Mouse (Mus musculus) intestine, embryonic 15.5 days (tissue): Measurements from ENCODE around the gene Aida. TPM values are rescaled to one million over a fixed set of nuclear protein-coding genes. Genes with fewer than 3 reads are reported as not detected.

ENCODE experiments used
- ATAC-seq: fragments of 200-750 bp; cut with Nextera tagmentation; 2 replicates; pipeline ENCODE4 v1.8.0; 2017; ENCODE audit warnings: moderate TSS enrichment, moderate library complexity
- H3K27ac ChIP-seq: fragments of 300-500 bp; sonication (generic); 2 replicates; pipeline ENCODE4 v1.5.1; 2015; ENCODE audit warnings: mild to moderate bottlenecking, inconsistent platforms
- H3K27me3 ChIP-seq: fragments of 300-500 bp; sonication (generic); replicated peaks from 2 replicates; pipeline ENCODE4 v1.6.1; 2015; ENCODE audit warnings: inconsistent platforms
- H3K36me3 ChIP-seq: fragments of 300-500 bp; sonication (generic); 2 replicates; pipeline ENCODE4 v1.6.1; 2015; ENCODE audit warnings: inconsistent platforms
- H3K4me1 ChIP-seq: fragments of 300-500 bp; sonication (generic); replicated peaks from 2 replicates; pipeline ENCODE4 v1.6.1; 2015; ENCODE audit warnings: inconsistent platforms
- H3K4me2 ChIP-seq: fragments of 300-500 bp; sonication (generic); replicated peaks from 2 replicates; pipeline ENCODE4 v1.6.1; 2015; ENCODE audit warnings: mild to moderate bottlenecking, inconsistent platforms
- H3K4me3 ChIP-seq: fragments of 300-500 bp; sonication (generic); replicated peaks from 2 replicates; pipeline ENCODE4 v1.5.1; 2015; ENCODE audit warnings: inconsistent platforms
- H3K9ac ChIP-seq: fragments of 300-500 bp; sonication (generic); 2 replicates; pipeline ENCODE4 v1.6.1; 2015; ENCODE audit warnings: inconsistent platforms
- H3K9me3 ChIP-seq: fragments of 300-500 bp; sonication (generic); 2 replicates; pipeline ENCODE4 v1.6.1; 2016; ENCODE audit warnings: inconsistent platforms
- WGBS: fragments of 180-500 bp; shearing (Covaris S2); methylation state at CpG from one replicate; pipeline ENCODE4 v1.1.7; 2015; 5-methylcytosine and 5-hydroxymethylcytosine counted together
- polyA plus RNA-seq: library from polyadenylated mRNA; unstranded; fragments of >200 nt; fragmentation: Nextera tagmentation; extraction: Ambion mirVana; gene quantifications from 2 replicates; pipeline ENCODE4 v1.2.1, GENCODE M21; 2015

The Aida gene
- 33.5 and 42.4 TPM in 2 replicates for polyA plus RNA-seq

- Histone ChIP-seq H3K36me3 (peaks cover 3% of the 10 kb centered on the region; the same call in 1 of the 2 replicates), H3K4me2 (peak within 1 kb of the TSS; percentile 57), H3K27ac (peak within 1 kb of the TSS; percentile 52), H3K4me1 (no peaks in the 10 kb centered on the region), H3K4me3 (peak within 1 kb of the TSS; percentile 50), H3K9ac (peak within 1 kb of the TSS; percentile 50), H3K27me3 (no peaks in the 10 kb centered on the region), H3K9me3 (no peaks in the 10 kb centered on the region)
- peak; percentile 17 for ATAC-seq
- WGBS: under 1% methylated on average over 26 of the region's 26 CpGs
Measured at GRCm38 (mm10) chr1:183296465-183296864, at the start of gene Aida. Gene Aida, plus strand, starts transcription at chr1:183296590.

DNA sequence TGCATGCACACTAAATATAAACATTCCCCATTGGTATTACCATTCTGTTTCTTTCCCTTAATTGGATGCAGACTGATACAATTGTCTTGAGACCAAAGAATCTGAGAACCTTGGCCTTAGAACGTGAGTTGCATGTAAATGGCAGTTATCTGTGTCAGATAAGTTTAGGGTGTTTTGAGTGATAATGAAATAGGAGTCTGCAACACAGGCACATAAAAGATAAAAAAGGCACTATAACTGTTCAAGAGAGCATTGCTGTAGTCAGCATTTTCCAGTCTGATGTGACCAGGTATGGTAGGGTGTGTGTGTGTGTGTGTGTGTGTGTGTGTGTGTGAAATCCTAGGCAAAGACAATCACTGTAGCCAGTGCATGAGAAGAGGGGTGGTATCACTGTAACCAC lies 48.2 kb upstream of the Aida start:
- Histone ChIP-seq H3K27me3 (no peaks in the 10 kb centered on the region), H3K27ac (no peak overlapping the region), H3K4me2 (no peak overlapping the region), H3K4me1 (no peaks in the 10 kb centered on the region), H3K36me3 (0 out of 2 replicates have a peak, but pooled peaks cover 2% of the 10 kb centered on the region), H3K9me3 (no peaks in the 10 kb centered on the region), H3K9ac (no peak overlapping the region), H3K4me3 (no peak overlapping the region)
- ATAC-seq: no peak
- WGBS: 30% methylated on average over 1 of the region's 1 CpGs

DNA sequence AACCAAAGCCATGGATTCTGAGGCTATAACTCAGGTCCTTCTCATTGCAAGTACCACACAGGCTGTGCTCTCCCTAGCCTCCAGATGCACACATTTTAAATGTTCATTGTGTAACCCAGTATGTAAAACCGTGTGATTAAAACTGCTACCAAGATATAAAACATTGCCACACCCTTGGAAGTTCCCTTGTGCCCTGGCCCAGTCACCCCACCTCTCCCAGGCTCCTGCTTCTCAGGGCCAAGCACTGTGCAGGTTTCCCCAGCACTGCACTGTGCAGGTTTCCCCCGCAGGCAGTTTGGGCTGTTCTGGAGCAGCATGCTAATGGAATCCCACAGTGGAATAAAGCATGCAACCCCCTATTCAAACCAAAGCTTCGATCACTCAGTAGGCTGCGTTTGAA lies 45.8 kb upstream of the Aida start:
- H3K27me3 ChIP-seq: no peaks in the 10 kb centered on the region
- no peak for ATAC-seq
- WGBS: 73% methylated on average over 4 of the region's 4 CpGs
- no peak overlapping the region for H3K9ac ChIP-seq
- no peaks in the 10 kb centered on the region for H3K9me3 ChIP-seq
- no peak overlapping the region for H3K27ac ChIP-seq
- no peaks in the 10 kb centered on the region for H3K4me1 ChIP-seq
- H3K36me3 ChIP-seq: no peaks in the 10 kb centered on the region
- no peak overlapping the region for H3K4me2 ChIP-seq
- H3K4me3 ChIP-seq: no peak overlapping the region

DNA sequence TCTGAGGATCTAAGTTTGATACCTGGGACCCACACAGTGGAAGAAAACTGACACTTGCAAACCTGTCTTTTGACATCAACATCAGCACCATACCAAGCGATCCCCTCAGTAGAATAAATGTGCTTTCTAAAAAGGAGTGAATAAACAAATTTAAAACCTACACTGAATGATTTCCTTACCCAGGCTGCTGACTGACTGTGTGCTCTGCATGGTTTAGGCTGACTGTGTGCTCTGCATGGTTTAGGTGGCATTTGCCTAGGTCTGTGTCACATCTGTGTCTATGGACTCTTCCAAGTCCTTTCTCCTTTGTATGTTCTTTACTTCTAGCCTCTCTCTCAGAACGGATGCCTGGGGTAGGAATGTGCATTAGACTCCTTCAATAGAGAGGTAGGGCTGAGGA lies 44.6 kb upstream of the Aida start:
- no peaks in the 10 kb centered on the region for H3K4me1 ChIP-seq
- no peak overlapping the region for H3K27ac ChIP-seq
- ATAC-seq: no peak
- no peak overlapping the region for H3K4me3 ChIP-seq
- H3K9me3 ChIP-seq: no peaks in the 10 kb centered on the region
- WGBS: 74% methylated on average over 2 of the region's 2 CpGs
- H3K27me3 ChIP-seq: no peaks in the 10 kb centered on the region
- no peak overlapping the region for H3K9ac ChIP-seq
- no peak overlapping the region for H3K4me2 ChIP-seq
- H3K36me3 ChIP-seq: no peaks in the 10 kb centered on the region

DNA sequence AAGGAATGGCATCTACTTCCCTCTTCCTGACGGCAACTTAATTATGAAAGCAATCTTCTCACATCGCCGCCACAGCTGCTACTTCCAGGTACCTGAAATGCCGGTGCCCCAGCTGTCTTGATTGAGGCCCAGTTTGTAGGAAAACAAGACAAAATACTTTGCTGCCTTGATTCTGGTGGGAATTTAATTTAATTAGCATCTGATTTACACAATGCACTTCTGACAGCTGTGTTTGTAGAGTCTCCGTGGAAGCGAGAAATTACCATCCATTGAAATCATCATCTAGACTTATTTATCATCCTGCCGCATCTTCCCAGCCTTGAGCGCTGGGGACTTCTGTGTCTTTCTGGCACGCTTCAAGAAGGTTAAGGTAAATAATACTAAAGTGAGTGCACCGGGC lies 43.8 kb upstream of the Aida start:
- ATAC-seq: no peak
- 49% methylated on average over 10 of the region's 10 CpGs for WGBS
- Histone ChIP-seq H3K4me3 (no peak overlapping the region), H3K9ac (no peak overlapping the region), H3K36me3 (no peaks in the 10 kb centered on the region), H3K27ac (no peak overlapping the region), H3K4me2 (no peak overlapping the region), H3K4me1 (no peaks in the 10 kb centered on the region), H3K9me3 (no peaks in the 10 kb centered on the region), H3K27me3 (no peaks in the 10 kb centered on the region)

DNA sequence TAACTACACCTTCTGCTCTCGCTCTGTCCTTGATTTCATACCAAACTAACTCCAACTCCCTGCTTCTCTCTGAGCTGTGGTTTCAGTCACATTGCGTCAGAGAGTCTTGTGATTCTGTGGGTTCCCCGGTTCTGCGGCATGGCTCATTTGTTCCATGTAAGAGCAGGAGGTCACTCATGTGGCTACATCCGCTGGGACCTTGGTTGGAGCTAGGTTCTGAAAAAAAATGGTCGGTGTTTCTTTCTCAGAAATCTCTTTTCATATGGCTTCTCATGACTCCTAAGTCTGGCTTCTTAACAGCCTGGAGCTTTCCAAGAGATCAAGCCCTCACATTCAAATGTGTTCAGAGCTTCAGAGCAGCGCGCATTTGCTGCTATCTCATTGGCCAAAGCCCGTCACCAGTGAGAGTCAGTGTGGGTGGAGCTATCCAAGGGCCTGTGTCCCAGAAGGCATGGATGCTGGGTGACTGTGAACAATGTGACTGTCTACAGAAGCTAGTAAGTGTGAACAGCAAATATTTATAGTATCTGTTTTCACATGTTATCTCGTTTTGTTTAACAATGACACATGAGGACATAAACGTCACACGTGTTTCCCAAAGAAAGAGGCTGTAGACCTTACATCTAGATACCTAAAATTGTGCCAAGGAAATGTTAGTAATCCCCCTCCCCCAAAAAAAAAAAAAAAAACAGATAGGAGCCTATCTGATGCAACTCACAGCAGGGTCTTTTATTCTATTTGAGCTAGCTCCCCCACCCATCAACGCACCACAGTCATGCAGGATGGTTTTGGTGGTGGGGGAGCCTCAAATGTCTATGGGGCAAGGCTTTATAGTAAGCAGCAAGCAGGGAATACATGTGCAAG lies 32.0 kb upstream of the Aida start:
- H3K4me2 ChIP-seq: no peak overlapping the region
- no peaks in the 10 kb centered on the region for H3K9me3 ChIP-seq
- no peaks in the 10 kb centered on the region for H3K4me1 ChIP-seq
- no peaks in the 10 kb centered on the region for H3K27me3 ChIP-seq
- H3K27ac ChIP-seq: no peak overlapping the region
- 71% methylated on average over 13 of the region's 13 CpGs for WGBS
- no peak overlapping the region for H3K4me3 ChIP-seq
- 0 out of 2 replicates have a peak, but pooled peaks have one; percentile 49 for ATAC-seq
- H3K36me3 ChIP-seq: no peaks in the 10 kb centered on the region
- no peak overlapping the region for H3K9ac ChIP-seq

DNA sequence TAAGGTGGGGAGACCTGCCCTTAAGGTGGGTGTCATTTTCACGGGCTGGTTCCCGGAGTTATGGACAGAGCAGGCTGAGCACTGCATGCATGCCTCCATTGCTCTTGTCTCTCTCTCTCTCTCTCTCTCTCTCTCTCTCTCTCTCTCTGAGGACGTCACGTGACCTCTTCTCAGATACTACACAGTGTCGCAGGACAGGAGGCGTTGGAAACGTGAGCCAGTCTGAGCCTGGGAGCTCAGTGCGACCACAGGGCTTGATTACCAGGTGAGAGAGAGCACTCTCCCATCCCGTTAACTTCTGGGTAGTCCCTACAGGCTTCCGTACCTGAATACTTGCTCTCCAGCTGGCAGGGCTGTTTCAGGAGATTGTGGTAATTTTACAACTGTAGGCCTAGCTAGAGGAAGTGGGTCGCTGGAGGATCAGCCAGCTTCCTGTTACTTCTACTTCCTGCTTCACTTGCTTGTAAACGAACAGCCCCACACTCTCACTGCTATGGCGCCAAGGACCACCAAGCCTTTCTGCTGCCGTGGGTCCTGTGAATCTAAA lies 30.4 kb upstream of the Aida start:
- H3K4me3 ChIP-seq: no peak overlapping the region
- H3K4me1 ChIP-seq: no peaks in the 10 kb centered on the region
- no peak; the same call in 1 of the 2 replicates for ATAC-seq
- no peaks in the 10 kb centered on the region for H3K27me3 ChIP-seq
- no peak overlapping the region for H3K9ac ChIP-seq
- H3K4me2 ChIP-seq: no peak overlapping the region
- no peaks in the 10 kb centered on the region for H3K9me3 ChIP-seq
- WGBS: 64% methylated on average over 14 of the region's 14 CpGs
- H3K36me3 ChIP-seq: no peaks in the 10 kb centered on the region
- no peak overlapping the region for H3K27ac ChIP-seq

GRCm38 (mm10) chr1:183267666-183268065 lies 28.7 kb upstream of the Aida start:
- Histone ChIP-seq H3K9ac (no peak overlapping the region), H3K36me3 (no peaks in the 10 kb centered on the region), H3K9me3 (no peaks in the 10 kb centered on the region), H3K27me3 (no peaks in the 10 kb centered on the region), H3K27ac (no peak overlapping the region), H3K4me3 (no peak overlapping the region), H3K4me2 (no peak overlapping the region), H3K4me1 (no peaks in the 10 kb centered on the region)
- no peak for ATAC-seq
- WGBS: 68% methylated on average over 6 of the region's 6 CpGs

DNA sequence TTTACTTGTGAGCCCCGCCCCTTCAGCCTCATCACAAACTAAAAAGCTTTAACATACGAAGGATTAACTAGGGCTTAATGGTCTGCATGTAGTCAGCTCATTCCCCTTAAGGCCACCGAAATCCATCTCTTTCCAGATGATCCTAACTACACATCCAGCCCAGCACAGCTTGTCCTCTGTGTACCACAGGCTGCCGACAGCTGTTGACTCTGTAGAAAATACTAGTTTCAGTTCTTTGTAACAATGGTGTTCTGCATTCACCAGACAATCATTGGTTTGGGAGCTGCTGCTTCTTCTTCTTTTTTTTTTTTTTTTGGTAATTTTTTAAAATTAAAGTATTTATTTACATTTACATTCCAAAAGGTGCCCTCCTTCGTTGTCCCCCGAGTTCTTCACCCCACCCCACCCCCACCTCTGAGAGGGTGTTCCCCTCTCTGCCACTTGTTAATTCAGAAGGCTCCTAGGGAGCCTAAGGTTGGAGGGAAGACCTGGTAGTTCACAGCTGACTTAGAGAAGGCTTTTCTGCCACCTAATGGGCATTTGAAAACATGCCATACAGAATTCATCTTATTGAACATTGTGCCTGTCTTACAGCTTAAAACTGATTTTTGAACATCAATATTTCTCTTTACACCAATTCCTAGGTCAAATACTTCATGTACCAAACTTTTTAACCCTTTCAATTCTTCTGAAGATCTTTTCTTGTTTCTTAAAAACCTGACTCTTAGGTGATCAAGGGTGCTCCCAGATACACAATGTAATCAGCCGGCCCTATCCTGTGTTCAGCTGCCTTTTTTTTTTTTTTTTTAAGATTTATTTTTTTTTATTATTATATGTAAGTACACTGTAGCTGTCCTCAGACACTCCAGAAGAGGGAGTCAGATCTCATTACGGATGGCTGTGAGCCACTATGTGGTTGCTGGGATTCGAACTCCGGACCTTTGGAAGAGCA lies 23.2 kb upstream of the Aida start:
- no peak overlapping the region for H3K4me3 ChIP-seq
- H3K4me1 ChIP-seq: no peaks in the 10 kb centered on the region
- no peak overlapping the region for H3K27ac ChIP-seq
- H3K9me3 ChIP-seq: no peaks in the 10 kb centered on the region
- H3K36me3 ChIP-seq: no peaks in the 10 kb centered on the region
- no peak overlapping the region for H3K9ac ChIP-seq
- ATAC-seq: 0 out of 2 replicates have a peak, but pooled peaks have one; percentile 45
- no peak overlapping the region for H3K4me2 ChIP-seq
- no peaks in the 10 kb centered on the region for H3K27me3 ChIP-seq
- 57% methylated on average over 10 of the region's 10 CpGs for WGBS

DNA sequence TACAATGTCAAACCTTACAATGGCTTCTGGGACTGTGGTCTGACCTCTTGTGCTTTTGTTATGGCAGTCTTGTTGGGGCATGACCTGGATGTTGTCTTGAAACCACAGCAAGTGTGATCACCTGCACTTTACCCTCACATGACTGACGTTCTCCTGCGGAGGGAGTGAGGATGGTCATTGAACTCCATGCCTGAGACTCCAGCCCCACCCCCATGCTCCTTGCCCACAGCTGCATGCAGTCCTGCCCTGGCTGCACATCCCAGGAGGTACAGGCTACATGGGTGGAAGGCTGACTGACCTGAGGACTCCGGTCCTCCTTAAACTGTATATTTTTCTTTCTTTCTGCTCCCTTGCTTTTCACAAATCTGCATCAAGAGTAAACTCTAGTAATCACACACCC lies 22.0 kb upstream of the Aida start:
- ATAC-seq: peak; percentile 53
- Histone ChIP-seq H3K4me1 (no peaks in the 10 kb centered on the region), H3K9ac (no peak overlapping the region), H3K27me3 (no peaks in the 10 kb centered on the region), H3K36me3 (peaks cover 5% of the 10 kb centered on the region), H3K4me2 (no peak overlapping the region), H3K4me3 (no peak overlapping the region), H3K9me3 (no peaks in the 10 kb centered on the region), H3K27ac (no peak overlapping the region)
- 60% methylated on average over 3 of the region's 3 CpGs for WGBS

GRCm38 (mm10) chr1:183275763-183276162 lies 20.6 kb upstream of the Aida start:
- 63% methylated on average over 5 of the region's 5 CpGs for WGBS
- ATAC-seq: no peak

GRCm38 (mm10) chr1:183288351-183288750 lies 8.0 kb upstream of the Aida start:
- Histone ChIP-seq H3K27me3 (no peaks in the 10 kb centered on the region), H3K4me1 (no peaks in the 10 kb centered on the region), H3K9me3 (no peaks in the 10 kb centered on the region), H3K36me3 (peaks cover 27% of the 10 kb centered on the region), H3K9ac (no peak overlapping the region), H3K27ac (no peak overlapping the region), H3K4me2 (no peak overlapping the region), H3K4me3 (no peak overlapping the region)
- no peak for ATAC-seq
- WGBS: 87% methylated on average over 3 of the region's 3 CpGs

More at GRCm38 (mm10) chr1:183275763-183276162, 20.6 kb upstream of the Aida start:
- Histone ChIP-seq H3K27ac (no peak overlapping the region), H3K4me3 (no peak overlapping the region), H3K4me1 (no peaks in the 10 kb centered on the region), H3K9me3 (no peaks in the 10 kb centered on the region), H3K4me2 (no peak overlapping the region), H3K36me3 (peaks cover 13% of the 10 kb centered on the region), H3K27me3 (no peaks in the 10 kb centered on the region), H3K9ac (no peak overlapping the region)
